Mouse (Mus musculus): Measurements from ENCODE around the gene Cpne6. TPM values are rescaled to one million over a fixed set of nuclear protein-coding genes. Genes with fewer than 3 reads are reported as not detected.

Gene Cpne6
- polyA plus RNA-seq, 2 experiments, result 0.65 to 0.83 TPM

DNA sequence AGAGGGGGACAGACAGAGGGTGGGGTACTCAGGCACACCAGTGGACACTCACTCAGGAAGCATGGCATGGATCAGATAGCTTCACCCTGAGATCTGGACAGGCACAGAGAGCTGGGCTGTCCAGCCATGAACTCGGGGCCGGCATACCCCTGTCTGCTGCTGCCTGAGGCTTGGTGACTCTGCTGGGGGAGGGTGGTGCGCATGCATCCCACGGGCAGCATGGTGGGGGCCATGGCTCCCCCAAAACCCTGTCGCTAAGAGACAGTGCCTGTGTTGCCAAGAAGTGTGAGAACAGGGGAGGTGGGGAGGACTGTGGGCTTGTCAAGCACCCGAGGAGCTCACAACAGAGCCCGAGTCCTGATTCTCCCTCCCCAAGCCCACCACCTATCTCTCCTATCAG lies 792 bp downstream of the Cpne6 start:
- no peak for DNase-seq (ENCODE audit: low spot score)
- Histone ChIP-seq H3K36me3 (ENCODE audit: control insufficient read depth, insufficient read depth, low read length) (no peaks in the 10 kb centered on the region), H3K27me3 (ENCODE audit: control insufficient read depth, insufficient read depth, low read length) (no peaks in the 10 kb centered on the region), H3K9ac (ENCODE audit: low read depth, low read length, severe bottlenecking) (no peak overlapping the region), H3K4me2 (replicated peaks; ENCODE audit: low read depth, low read length, severe bottlenecking) (no peak overlapping the region), H3K9me3 (ENCODE audit: control insufficient read depth, low read length) (no peaks in the 10 kb centered on the region), H3K4me3 (replicated peaks; ENCODE audit: low read length) (no peak overlapping the region), H3K27ac (replicated peaks; ENCODE audit: low read depth, low read length) (no peak overlapping the region), H3K4me1 (ENCODE audit: control insufficient read depth, insufficient read depth, low read length) (no peaks in the 10 kb centered on the region; the same call in 1 of the 2 replicates)
- ATAC-seq (ENCODE audit: low FRiP score, low read depth), result no peak
- TF ChIP-seq POLR2A (IDR thresholded peaks at IDR 0.05; ENCODE audit: borderline replicate concordance, extremely low read depth, insufficient read depth, insufficient read length), result no peak
- WGBS, result 57% methylated on average over 7 of the region's 7 CpGs

DNA sequence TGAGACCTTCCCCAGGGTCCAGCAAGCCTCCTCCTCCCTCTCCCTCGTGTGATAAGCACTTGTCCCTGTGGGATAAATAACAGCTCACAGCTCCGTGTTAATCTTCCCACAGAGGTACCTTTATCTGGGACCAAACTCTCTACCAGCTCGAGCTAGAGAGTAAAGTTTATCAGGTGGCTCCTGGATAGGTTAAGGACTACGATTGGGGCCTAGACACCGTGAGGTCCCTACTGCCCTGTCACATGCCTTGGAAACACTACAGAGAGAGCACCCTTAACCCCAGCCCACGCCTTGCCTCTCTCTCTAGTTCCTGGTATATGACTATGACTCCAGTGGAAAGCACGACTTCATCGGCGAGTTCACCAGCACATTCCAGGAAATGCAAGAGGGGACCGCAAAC lies 3.7 kb downstream of the Cpne6 start:
- no peak overlapping the region for H3K9ac ChIP-seq (ENCODE audit: low read depth, low read length, severe bottlenecking)
- TF ChIP-seq POLR2A (IDR thresholded peaks at IDR 0.05; ENCODE audit: borderline replicate concordance, extremely low read depth, insufficient read depth, insufficient read length), result no peak
- H3K27me3 ChIP-seq (ENCODE audit: control insufficient read depth, insufficient read depth, low read length), result peaks cover 1% of the 10 kb centered on the region; the same call in 1 of the 2 replicates
- H3K4me1 ChIP-seq (ENCODE audit: control insufficient read depth, insufficient read depth, low read length), result no peaks in the 10 kb centered on the region; the same call in 1 of the 2 replicates
- no peaks in the 10 kb centered on the region for H3K9me3 ChIP-seq (ENCODE audit: control insufficient read depth, low read length)
- no peaks in the 10 kb centered on the region for H3K36me3 ChIP-seq (ENCODE audit: control insufficient read depth, insufficient read depth, low read length)
- ATAC-seq (ENCODE audit: low FRiP score, low read depth), result no peak
- DNase-seq (ENCODE audit: low spot score), result no peak
- 59% methylated on average over 10 of the region's 10 CpGs for WGBS
- no peak overlapping the region for H3K27ac ChIP-seq (replicated peaks; ENCODE audit: low read depth, low read length)
- no peak overlapping the region for H3K4me2 ChIP-seq (replicated peaks; ENCODE audit: low read depth, low read length, severe bottlenecking)
- H3K4me3 ChIP-seq (replicated peaks; ENCODE audit: low read length), result no peak overlapping the region

DNA sequence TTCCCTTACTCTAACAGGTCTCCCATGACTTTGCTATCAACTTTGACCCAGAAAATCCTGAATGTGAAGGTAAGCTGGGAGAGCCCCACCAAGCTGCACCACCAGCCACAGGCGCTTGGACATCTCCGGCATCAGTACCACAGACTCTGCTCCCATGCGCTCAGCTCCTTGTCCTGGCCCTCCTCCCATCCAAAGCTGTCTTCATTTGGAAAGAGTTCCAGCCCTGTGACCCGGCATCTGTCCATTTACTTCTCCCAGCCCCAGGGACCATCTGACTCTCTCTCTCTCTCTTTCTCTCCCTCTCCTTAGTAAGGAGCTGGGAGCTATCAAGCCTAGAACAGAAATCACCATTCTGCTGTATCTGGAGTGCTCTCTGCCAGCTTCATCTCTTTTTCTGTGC lies 5.6 kb downstream of the Cpne6 start:
- H3K27ac ChIP-seq (replicated peaks; ENCODE audit: low read depth, low read length), result no peak overlapping the region
- no peaks in the 10 kb centered on the region for H3K4me1 ChIP-seq (ENCODE audit: control insufficient read depth, insufficient read depth, low read length)
- no peak overlapping the region for H3K4me2 ChIP-seq (replicated peaks; ENCODE audit: low read depth, low read length, severe bottlenecking)
- no peak overlapping the region for H3K9ac ChIP-seq (ENCODE audit: low read depth, low read length, severe bottlenecking)
- no peak for DNase-seq (ENCODE audit: low spot score)
- H3K36me3 ChIP-seq (ENCODE audit: control insufficient read depth, insufficient read depth, low read length), result no peaks in the 10 kb centered on the region
- H3K9me3 ChIP-seq (ENCODE audit: control insufficient read depth, low read length), result no peaks in the 10 kb centered on the region
- TF ChIP-seq POLR2A (IDR thresholded peaks at IDR 0.05; ENCODE audit: borderline replicate concordance, extremely low read depth, insufficient read depth, insufficient read length), result no peak
- no peak overlapping the region for H3K4me3 ChIP-seq (replicated peaks; ENCODE audit: low read length)
- H3K27me3 ChIP-seq (ENCODE audit: control insufficient read depth, insufficient read depth, low read length), result peaks cover 18% of the 10 kb centered on the region
- ATAC-seq (ENCODE audit: low FRiP score, low read depth), result no peak
- WGBS, result 85% methylated on average over 4 of the region's 4 CpGs

DNA sequence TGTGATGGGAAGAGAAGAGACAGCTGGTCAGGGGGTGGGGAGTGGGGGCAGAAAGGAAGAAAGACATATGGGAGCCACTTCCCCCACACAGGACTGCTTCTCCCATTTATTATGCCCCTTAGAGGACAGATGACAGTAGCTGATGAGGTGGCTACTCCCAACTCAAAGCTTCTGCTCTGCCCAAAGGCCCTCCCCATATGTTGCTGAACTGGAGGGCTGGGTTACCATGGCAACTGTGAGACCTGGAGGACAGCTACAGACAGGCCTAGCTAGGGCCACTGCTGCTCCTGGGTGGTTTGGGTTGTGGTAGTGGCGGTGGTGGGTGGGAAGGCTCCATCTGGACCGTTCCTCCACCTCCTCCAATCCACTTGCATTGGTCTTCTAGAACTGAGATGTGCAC lies 8.7 kb downstream of the Cpne6 start:
- Histone ChIP-seq H3K36me3 (ENCODE audit: control insufficient read depth, insufficient read depth, low read length) (no peaks in the 10 kb centered on the region), H3K27me3 (ENCODE audit: control insufficient read depth, insufficient read depth, low read length) (peaks cover 29% of the 10 kb centered on the region), H3K9me3 (ENCODE audit: control insufficient read depth, low read length) (no peaks in the 10 kb centered on the region), H3K27ac (replicated peaks; ENCODE audit: low read depth, low read length) (no peak overlapping the region), H3K4me2 (replicated peaks; ENCODE audit: low read depth, low read length, severe bottlenecking) (no peak overlapping the region), H3K4me1 (ENCODE audit: control insufficient read depth, insufficient read depth, low read length) (no peaks in the 10 kb centered on the region), H3K4me3 (replicated peaks; ENCODE audit: low read length) (no peak overlapping the region), H3K9ac (ENCODE audit: low read depth, low read length, severe bottlenecking) (no peak overlapping the region)
- WGBS, result 65% methylated on average over 2 of the region's 2 CpGs
- ATAC-seq (ENCODE audit: low FRiP score, low read depth) (no peak), DNase-seq (ENCODE audit: low spot score) (no peak)
- TF ChIP-seq POLR2A (IDR thresholded peaks at IDR 0.05; ENCODE audit: borderline replicate concordance, extremely low read depth, insufficient read depth, insufficient read length), result no peak

DNA sequence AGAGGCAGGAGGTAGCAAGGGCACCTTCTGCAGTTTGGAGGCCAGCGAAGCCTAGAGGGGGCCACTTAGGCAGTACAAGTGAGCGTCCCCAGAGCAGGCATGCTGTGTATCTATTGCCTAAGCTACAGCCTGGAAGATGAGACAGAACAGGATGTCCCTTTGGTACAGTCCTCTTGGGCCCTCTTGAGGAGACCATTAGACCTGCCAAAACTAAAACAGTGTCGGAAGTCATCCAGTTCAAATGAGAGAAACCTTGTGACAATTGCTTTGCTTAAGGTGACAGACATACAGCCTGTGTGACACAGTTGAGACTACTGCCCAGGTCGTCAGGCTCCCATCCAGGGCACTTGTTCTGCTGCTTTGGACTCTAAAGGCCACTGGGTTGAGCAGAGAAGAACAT lies 9.4 kb downstream of the Cpne6 start:
- H3K27ac ChIP-seq (replicated peaks; ENCODE audit: low read depth, low read length), result no peak overlapping the region
- no peak for TF ChIP-seq POLR2A (IDR thresholded peaks at IDR 0.05; ENCODE audit: borderline replicate concordance, extremely low read depth, insufficient read depth, insufficient read length)
- no peaks in the 10 kb centered on the region for H3K4me1 ChIP-seq (ENCODE audit: control insufficient read depth, insufficient read depth, low read length)
- no peak for DNase-seq (ENCODE audit: low spot score)
- ATAC-seq (ENCODE audit: low FRiP score, low read depth), result no peak
- peaks cover 33% of the 10 kb centered on the region for H3K27me3 ChIP-seq (ENCODE audit: control insufficient read depth, insufficient read depth, low read length)
- no peaks in the 10 kb centered on the region for H3K9me3 ChIP-seq (ENCODE audit: control insufficient read depth, low read length)
- H3K4me3 ChIP-seq (replicated peaks; ENCODE audit: low read length), result no peak overlapping the region
- no peak overlapping the region for H3K9ac ChIP-seq (ENCODE audit: low read depth, low read length, severe bottlenecking)
- H3K36me3 ChIP-seq (ENCODE audit: control insufficient read depth, insufficient read depth, low read length), result no peaks in the 10 kb centered on the region
- WGBS, result 70% methylated on average over 4 of the region's 4 CpGs
- no peak overlapping the region for H3K4me2 ChIP-seq (replicated peaks; ENCODE audit: low read depth, low read length, severe bottlenecking)

Data from limb, embryonic 14.5 days (tissue).